Mouse (Mus musculus): ENCODE results near the gene Fhod1. TPM values are rescaled to one million over a fixed set of nuclear protein-coding genes. Genes with fewer than 3 reads are reported as not detected.

Fhod1 gene
- polyA plus RNA-seq, 1 experiment: 33.6 TPM

GRCm38 (mm10) chr8:105315073-105315769 lies 32.5 kb downstream of the Fhod1 start:
- H3K27ac ChIP-seq (ENCODE audit: control insufficient read depth, insufficient read depth, low read length): no peak overlapping the region
- H3K4me3 ChIP-seq (ENCODE audit: control insufficient read depth, insufficient read depth, low read length): no peak overlapping the region
- peaks cover 5% of the 10 kb centered on the region; the same call in 1 of the 2 replicates for H3K36me3 ChIP-seq (ENCODE audit: control insufficient read depth, insufficient read depth, low read length)
- no peaks in the 10 kb centered on the region for H3K4me1 ChIP-seq (replicated peaks; ENCODE audit: control insufficient read depth, insufficient read depth, low read length)
- no peak for DNase-seq
- no peaks in the 10 kb centered on the region for H3K27me3 ChIP-seq (ENCODE audit: control insufficient read depth, insufficient read depth, low read length)
- WGBS: 98% methylated on average over 18 of the region's 18 CpGs
- no peak for TF ChIP-seq CTCF (IDR thresholded peaks at IDR 0.05; ENCODE audit: borderline replicate concordance, control insufficient read depth, extremely low read depth, insufficient read depth, low read length, poor library complexity)
- TF ChIP-seq POLR2A (IDR thresholded peaks at IDR 0.05; ENCODE audit: control insufficient read depth, extremely low read depth, insufficient read depth, low read length, poor library complexity): no peak

GRCm38 (mm10) chr8:105313622-105314402 lies 33.9 kb downstream of the Fhod1 start:
- H3K4me3 ChIP-seq (ENCODE audit: control insufficient read depth, insufficient read depth, low read length): no peak overlapping the region
- H3K27ac ChIP-seq (ENCODE audit: control insufficient read depth, insufficient read depth, low read length): no peak overlapping the region
- no peaks in the 10 kb centered on the region for H3K27me3 ChIP-seq (ENCODE audit: control insufficient read depth, insufficient read depth, low read length)
- peaks cover 5% of the 10 kb centered on the region; the same call in 1 of the 2 replicates for H3K36me3 ChIP-seq (ENCODE audit: control insufficient read depth, insufficient read depth, low read length)
- H3K4me1 ChIP-seq (replicated peaks; ENCODE audit: control insufficient read depth, insufficient read depth, low read length): no peaks in the 10 kb centered on the region
- no peak for DNase-seq
- no peak for TF ChIP-seq POLR2A (IDR thresholded peaks at IDR 0.05; ENCODE audit: control insufficient read depth, extremely low read depth, insufficient read depth, low read length, poor library complexity)
- no peak for TF ChIP-seq CTCF (IDR thresholded peaks at IDR 0.05; ENCODE audit: borderline replicate concordance, control insufficient read depth, extremely low read depth, insufficient read depth, low read length, poor library complexity)
- WGBS: 96% methylated on average over 9 of the region's 9 CpGs

GRCm38 (mm10) chr8:105312891-105313481 lies 34.8 kb downstream of the Fhod1 start:
- Histone ChIP-seq H3K36me3 (ENCODE audit: control insufficient read depth, insufficient read depth, low read length) (no peaks in the 10 kb centered on the region), H3K27ac (ENCODE audit: control insufficient read depth, insufficient read depth, low read length) (no peak overlapping the region), H3K4me3 (ENCODE audit: control insufficient read depth, insufficient read depth, low read length) (no peak overlapping the region), H3K4me1 (replicated peaks; ENCODE audit: control insufficient read depth, insufficient read depth, low read length) (no peaks in the 10 kb centered on the region), H3K27me3 (ENCODE audit: control insufficient read depth, insufficient read depth, low read length) (no peaks in the 10 kb centered on the region)
- DNase-seq: no peak
- TF ChIP-seq CTCF (IDR thresholded peaks at IDR 0.05; ENCODE audit: borderline replicate concordance, control insufficient read depth, extremely low read depth, insufficient read depth, low read length, poor library complexity) (no peak), POLR2A (IDR thresholded peaks at IDR 0.05; ENCODE audit: control insufficient read depth, extremely low read depth, insufficient read depth, low read length, poor library complexity) (no peak)
- WGBS: 95% methylated on average over 8 of the region's 8 CpGs

DNA sequence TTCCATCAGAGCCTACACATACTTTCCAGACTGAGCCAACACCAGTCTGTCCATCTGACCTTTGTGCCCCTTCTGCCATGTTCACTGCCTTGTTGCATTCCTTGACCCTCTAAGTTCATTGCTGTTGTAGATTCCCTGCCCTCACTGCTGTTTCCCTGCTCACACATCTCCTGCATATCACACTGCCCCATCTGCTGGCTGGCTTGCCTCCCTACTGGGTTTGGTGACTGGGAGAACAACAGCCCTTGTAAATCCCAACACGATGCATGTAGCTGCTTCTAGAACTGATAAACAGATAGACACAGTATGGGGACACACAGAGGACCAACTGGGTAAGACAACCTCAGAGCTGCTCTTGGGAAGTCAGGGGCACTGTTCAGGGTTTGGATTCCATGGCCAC lies 36.0 kb downstream of the Fhod1 start:
- WGBS: 98% methylated on average over 1 of the region's 1 CpGs
- no peak for TF ChIP-seq POLR2A (IDR thresholded peaks at IDR 0.05; ENCODE audit: control insufficient read depth, extremely low read depth, insufficient read depth, low read length, poor library complexity)
- no peak for TF ChIP-seq CTCF (IDR thresholded peaks at IDR 0.05; ENCODE audit: borderline replicate concordance, control insufficient read depth, extremely low read depth, insufficient read depth, low read length, poor library complexity)
- no peaks in the 10 kb centered on the region for H3K36me3 ChIP-seq (ENCODE audit: control insufficient read depth, insufficient read depth, low read length)
- H3K27ac ChIP-seq (ENCODE audit: control insufficient read depth, insufficient read depth, low read length): no peak overlapping the region
- H3K4me1 ChIP-seq (replicated peaks; ENCODE audit: control insufficient read depth, insufficient read depth, low read length): peaks cover 11% of the 10 kb centered on the region
- H3K27me3 ChIP-seq (ENCODE audit: control insufficient read depth, insufficient read depth, low read length): no peaks in the 10 kb centered on the region
- no peak overlapping the region for H3K4me3 ChIP-seq (ENCODE audit: control insufficient read depth, insufficient read depth, low read length)
- DNase-seq: no peak

GRCm38 (mm10) chr8:105310118-105310517 lies 37.6 kb downstream of the Fhod1 start:
- no peak overlapping the region for H3K4me3 ChIP-seq (ENCODE audit: control insufficient read depth, insufficient read depth, low read length)
- H3K4me1 ChIP-seq (replicated peaks; ENCODE audit: control insufficient read depth, insufficient read depth, low read length): peaks cover 27% of the 10 kb centered on the region
- H3K36me3 ChIP-seq (ENCODE audit: control insufficient read depth, insufficient read depth, low read length): no peaks in the 10 kb centered on the region
- no peaks in the 10 kb centered on the region for H3K27me3 ChIP-seq (ENCODE audit: control insufficient read depth, insufficient read depth, low read length)
- no peak for DNase-seq
- 92% methylated on average over 8 of the region's 8 CpGs for WGBS
- H3K27ac ChIP-seq (ENCODE audit: control insufficient read depth, insufficient read depth, low read length): no peak overlapping the region
- TF ChIP-seq POLR2A (IDR thresholded peaks at IDR 0.05; ENCODE audit: control insufficient read depth, extremely low read depth, insufficient read depth, low read length, poor library complexity): no peak

GRCm38 (mm10) chr8:105309142-105309847 lies 38.5 kb downstream of the Fhod1 start:
- no peak for DNase-seq
- Histone ChIP-seq H3K4me3 (ENCODE audit: control insufficient read depth, insufficient read depth, low read length) (no peak overlapping the region), H3K27ac (ENCODE audit: control insufficient read depth, insufficient read depth, low read length) (no peak overlapping the region), H3K36me3 (ENCODE audit: control insufficient read depth, insufficient read depth, low read length) (no peaks in the 10 kb centered on the region; the same call in 1 of the 2 replicates), H3K27me3 (ENCODE audit: control insufficient read depth, insufficient read depth, low read length) (no peaks in the 10 kb centered on the region), H3K4me1 (replicated peaks; ENCODE audit: control insufficient read depth, insufficient read depth, low read length) (peaks cover 34% of the 10 kb centered on the region)
- no peak for TF ChIP-seq CTCF (IDR thresholded peaks at IDR 0.05; ENCODE audit: borderline replicate concordance, control insufficient read depth, extremely low read depth, insufficient read depth, low read length, poor library complexity)
- TF ChIP-seq POLR2A (IDR thresholded peaks at IDR 0.05; ENCODE audit: control insufficient read depth, extremely low read depth, insufficient read depth, low read length, poor library complexity): no peak
- 95% methylated on average over 15 of the region's 15 CpGs for WGBS

Data from thymus, adult 2 months (tissue).